Mouse (Mus musculus): ENCODE results near the gene Xlr.
"Not testable (repeated sequence)": the region's sequence is repeated elsewhere in the genome, so short reads cannot be mapped to it uniquely, and the experiment has no call there.

The Xlr gene

GRCm38 (mm10) chrX:53797519-53797918 is at the start of gene Xlr:
Gene Xlr (minus strand): TSS chrX:53797706.
- not testable (repeated sequence) for DNase-seq (ENCODE audit: low spot score in 2 of 2)

- no peak for DNase-seq (ENCODE audit: low spot score in 2 of 2)
These were observed 1.6 kb upstream of the Xlr start for GRCm38 (mm10) chrX:53799074-53799473.

- no peak for DNase-seq (ENCODE audit: low spot score in 2 of 2)
These were observed 21.2 kb downstream of the Xlr start, which contains the start of gene Zfp36l3 for GRCm38 (mm10) chrX:53776276-53776675. Gene Zfp36l3 (minus strand): TSS chrX:53776394.

GRCm38 (mm10) chrX:53757736-53758135 is 39.8 kb downstream of the Xlr start, which contains the start of gene 1700013H16Rik:
Gene 1700013H16Rik (minus strand): TSS chrX:53757831.
- DNase-seq (ENCODE audit: low spot score in 2 of 2): no peak

GRCm38 (mm10) chrX:53752851-53753250 is 44.7 kb downstream of the Xlr start:
- DNase-seq (ENCODE audit: low spot score in 2 of 2): no peak

GRCm38 (mm10) chrX:53728967-53729366 is 68.5 kb downstream of the Xlr start:
- DNase-seq (ENCODE audit: low spot score in 2 of 2): no peak

All from urinary bladder, postnatal 4 days (tissue).